Mouse (Mus musculus): ENCODE data around the gene Cysrt1. TPM values are rescaled to one million over a fixed set of nuclear protein-coding genes. Genes with fewer than 3 reads are reported as not detected.
"Not testable (repeated sequence)": the region's sequence is repeated elsewhere in the genome, so short reads cannot be mapped to it uniquely, and the experiment has no call there.

Gene Cysrt1
- polyA plus RNA-seq, 1 experiment from 2014 or later, result not detected

- 23% methylated on average over 12 of the region's 12 CpGs for WGBS
- peak overlapping the region; percentile 93 for H3K4me2 ChIP-seq
- no peak overlapping the region for H3K27ac ChIP-seq (ENCODE audit: poor library complexity, severe bottlenecking)
- peaks cover 43% of the 10 kb centered on the region for H3K4me1 ChIP-seq (replicated peaks)
- H3K27me3 ChIP-seq (replicated peaks), result peaks cover 18% of the 10 kb centered on the region
- peak overlapping the region; percentile 74 for H3K9ac ChIP-seq
- 0 out of 2 replicates have a peak, but pooled peaks cover 5% of the 10 kb centered on the region for H3K36me3 ChIP-seq
- ATAC-seq (ENCODE audit: insufficient number of reproducible peaks, low FRiP score), result no peak
- H3K9me3 ChIP-seq (replicated peaks), result no peaks in the 10 kb centered on the region
- peak overlapping the region; percentile 77 for H3K4me3 ChIP-seq
Measured at GRCm38 (mm10) chr2:25263623-25264285, 21.5 kb upstream of the Cysrt1 start.

DNA sequence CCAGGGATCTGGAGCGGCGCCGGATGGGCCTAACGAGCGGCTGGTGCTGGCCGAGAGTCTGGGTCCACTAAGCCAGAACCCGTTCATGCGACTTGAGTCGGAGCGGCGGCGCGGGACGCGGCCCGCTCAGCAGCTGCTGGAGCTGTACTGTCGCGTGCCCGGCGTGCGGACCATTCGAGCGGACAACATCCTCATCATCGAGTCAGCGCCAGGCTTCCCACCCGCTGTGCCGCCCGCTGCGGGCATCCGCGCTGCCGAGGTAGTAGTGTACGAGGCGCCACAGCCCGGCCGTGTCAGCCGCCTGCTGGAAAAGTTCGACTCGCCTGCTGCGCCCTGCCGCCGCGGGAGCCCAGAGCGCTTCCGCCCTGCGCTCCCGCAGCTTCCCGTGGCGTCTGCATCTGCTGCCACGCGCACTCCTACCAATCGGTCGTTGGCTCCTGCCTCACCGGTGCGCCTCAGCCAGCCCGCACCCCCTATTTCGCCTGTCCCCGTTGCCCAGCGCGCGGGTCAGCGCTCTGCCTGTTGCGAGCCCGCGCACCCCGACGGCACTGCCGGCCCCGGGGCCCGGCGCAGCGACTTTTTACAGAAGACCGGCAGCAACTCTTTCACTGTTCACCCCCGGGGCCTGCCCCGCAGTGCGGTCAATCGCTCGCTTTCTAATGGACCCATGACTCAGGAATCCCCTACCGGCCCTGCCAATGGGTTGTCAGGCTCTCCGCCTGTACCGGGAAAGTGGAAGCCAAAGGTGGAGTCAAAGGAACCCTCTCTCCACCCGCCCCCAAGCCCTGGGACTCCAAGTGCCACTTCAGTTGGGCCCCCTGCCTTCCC is 20.8 kb upstream of the Cysrt1 start:
- H3K4me3 ChIP-seq, result peak overlapping the region; percentile 77
- H3K4me2 ChIP-seq, result peak overlapping the region; percentile 93
- H3K4me1 ChIP-seq (replicated peaks), result peaks cover 43% of the 10 kb centered on the region
- WGBS, result under 1% methylated on average over 80 of the region's 82 CpGs
- H3K9ac ChIP-seq, result peak overlapping the region; percentile 74
- no peaks in the 10 kb centered on the region for H3K36me3 ChIP-seq
- H3K27ac ChIP-seq (ENCODE audit: poor library complexity, severe bottlenecking), result no peak overlapping the region
- H3K9me3 ChIP-seq (replicated peaks), result no peaks in the 10 kb centered on the region
- H3K27me3 ChIP-seq (replicated peaks), result peaks cover 18% of the 10 kb centered on the region
- ATAC-seq (ENCODE audit: insufficient number of reproducible peaks, low FRiP score), result peak; percentile 12

GRCm38 (mm10) chr2:25262291-25262767 is 20.1 kb upstream of the Cysrt1 start, which contains the start of gene Tprn:
Tprn (plus strand) TSS chr2:25262618.
- Histone ChIP-seq H3K27me3 (replicated peaks) (peaks cover 18% of the 10 kb centered on the region), H3K4me3 (peak within 1 kb of the TSS; percentile 77), H3K36me3 (no peaks in the 10 kb centered on the region), H3K4me1 (replicated peaks) (peaks cover 38% of the 10 kb centered on the region), H3K9ac (peak within 1 kb of the TSS; percentile 74), H3K9me3 (replicated peaks) (no peaks in the 10 kb centered on the region), H3K27ac (ENCODE audit: poor library complexity, severe bottlenecking) (no peak within 1 kb of the TSS), H3K4me2 (peak within 1 kb of the TSS; percentile 93)
- under 1% methylated on average over 39 of the region's 39 CpGs for WGBS
- peak; percentile 97 for ATAC-seq (ENCODE audit: insufficient number of reproducible peaks, low FRiP score)

GRCm38 (mm10) chr2:25261870-25262269 is 19.6 kb upstream of the Cysrt1 start:
- ATAC-seq (ENCODE audit: insufficient number of reproducible peaks, low FRiP score), result no peak; the same call in 1 of the 2 replicates
- Histone ChIP-seq H3K9me3 (replicated peaks) (no peaks in the 10 kb centered on the region), H3K4me2 (peak overlapping the region; percentile 93), H3K27me3 (replicated peaks) (peaks cover 18% of the 10 kb centered on the region), H3K36me3 (no peaks in the 10 kb centered on the region), H3K4me1 (replicated peaks) (peaks cover 34% of the 10 kb centered on the region), H3K27ac (ENCODE audit: poor library complexity, severe bottlenecking) (no peak overlapping the region), H3K4me3 (peak overlapping the region; percentile 77), H3K9ac (no peak overlapping the region; the same call in 1 of the 2 replicates)
- 45% methylated on average over 12 of the region's 12 CpGs for WGBS

DNA sequence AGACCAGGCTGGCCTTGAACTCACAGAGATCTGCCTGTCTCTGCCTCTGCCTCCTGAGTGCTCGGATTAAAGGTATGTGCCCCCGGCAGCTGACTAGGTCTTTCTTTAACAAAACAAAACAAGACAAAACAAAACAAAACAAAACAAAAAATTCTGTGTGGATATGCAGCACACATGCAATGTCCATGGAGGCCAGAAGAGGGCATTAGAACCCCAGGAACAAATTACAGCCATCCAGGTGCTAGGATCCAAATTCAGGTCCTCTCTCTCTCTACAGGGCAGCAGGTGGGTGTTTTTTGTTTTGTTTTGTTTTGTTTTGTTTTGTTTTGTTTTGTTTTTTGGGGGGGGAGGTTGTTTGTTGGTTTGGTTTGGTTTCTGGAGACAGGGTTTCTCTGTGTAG is 16.6 kb upstream of the Cysrt1 start:
- H3K4me3 ChIP-seq, result no peak overlapping the region
- peaks cover 25% of the 10 kb centered on the region for H3K4me1 ChIP-seq (replicated peaks)
- no peaks in the 10 kb centered on the region for H3K36me3 ChIP-seq
- no peak overlapping the region for H3K4me2 ChIP-seq
- ATAC-seq (ENCODE audit: insufficient number of reproducible peaks, low FRiP score), result no peak
- H3K9ac ChIP-seq, result no peak overlapping the region
- 48% methylated on average over 2 of the region's 2 CpGs for WGBS
- H3K27me3 ChIP-seq (replicated peaks), result peaks cover 6% of the 10 kb centered on the region
- no peaks in the 10 kb centered on the region for H3K9me3 ChIP-seq (replicated peaks)
- H3K27ac ChIP-seq (ENCODE audit: poor library complexity, severe bottlenecking), result no peak overlapping the region

DNA sequence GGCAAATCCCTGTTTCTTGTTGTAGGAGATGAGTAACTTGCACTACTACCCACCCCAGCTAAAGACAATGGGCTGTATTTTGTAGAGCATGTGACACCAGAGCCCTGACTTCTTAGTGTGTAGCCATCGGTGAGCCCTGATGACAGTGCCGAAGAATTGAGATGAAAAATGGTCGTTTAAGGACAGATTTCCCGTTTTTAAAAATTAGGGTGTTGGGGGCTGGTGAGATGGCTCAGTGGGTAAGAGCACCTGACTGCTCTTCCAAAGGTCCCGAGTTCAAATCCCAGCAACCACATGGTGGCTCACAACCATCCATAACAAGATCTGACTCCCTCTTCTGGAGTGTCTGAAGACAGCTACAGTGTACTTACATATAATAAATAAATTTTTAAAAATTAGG is 15.0 kb upstream of the Cysrt1 start:
- H3K4me3 ChIP-seq; H3K9ac ChIP-seq; H3K27ac ChIP-seq (ENCODE audit: poor library complexity, severe bottlenecking); H3K4me2 ChIP-seq; H3K27me3 ChIP-seq (replicated peaks); H3K36me3 ChIP-seq; ATAC-seq (ENCODE audit: insufficient number of reproducible peaks, low FRiP score); H3K9me3 ChIP-seq (replicated peaks): not testable (repeated sequence)
- peaks cover 17% of the 10 kb centered on the region for H3K4me1 ChIP-seq (replicated peaks)
- 80% methylated on average over 5 of the region's 5 CpGs for WGBS

DNA sequence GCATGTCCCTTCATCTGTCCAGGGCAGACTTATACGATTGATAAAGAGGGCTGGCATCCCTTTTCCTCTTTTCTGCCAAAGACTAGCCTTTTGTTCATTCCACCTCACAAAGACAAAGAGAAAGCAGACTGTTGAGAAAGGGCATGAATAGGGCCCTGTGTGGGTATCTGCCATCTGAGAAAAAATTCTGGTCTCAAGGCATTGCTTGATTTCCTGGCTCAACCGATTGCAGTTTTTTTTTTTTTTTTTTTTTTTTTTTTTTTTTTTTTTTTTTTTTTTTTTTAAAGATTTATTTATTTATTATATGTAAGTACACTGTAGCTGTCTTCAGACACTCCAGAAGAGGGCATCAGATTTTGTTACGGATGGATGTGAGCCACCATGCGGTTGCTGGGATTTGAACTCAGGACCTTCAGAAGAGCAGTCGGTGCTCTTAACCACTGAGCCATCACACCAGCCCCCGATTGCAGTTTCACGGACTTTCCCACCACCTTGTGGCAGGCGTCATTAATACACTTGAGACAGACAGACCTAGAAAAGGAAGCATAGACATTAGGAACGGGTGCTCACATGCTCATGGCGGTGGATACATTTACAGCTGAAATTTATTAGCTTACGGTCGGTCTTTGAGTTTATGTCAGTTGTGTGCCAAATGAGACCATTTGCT is 14.3 kb upstream of the Cysrt1 start:
- not testable (repeated sequence) for ATAC-seq (ENCODE audit: insufficient number of reproducible peaks, low FRiP score); H3K27me3 ChIP-seq (replicated peaks); H3K9me3 ChIP-seq (replicated peaks); H3K27ac ChIP-seq (ENCODE audit: poor library complexity, severe bottlenecking)
- peaks cover 17% of the 10 kb centered on the region for H3K4me1 ChIP-seq (replicated peaks)
- H3K4me3 ChIP-seq, result peak overlapping the region; percentile 71
- WGBS, result 57% methylated on average over 12 of the region's 12 CpGs
- peak overlapping the region; percentile 99 for H3K4me2 ChIP-seq
- H3K9ac ChIP-seq, result peak overlapping the region; percentile 91
- peaks cover 12% of the 10 kb centered on the region for H3K36me3 ChIP-seq

DNA sequence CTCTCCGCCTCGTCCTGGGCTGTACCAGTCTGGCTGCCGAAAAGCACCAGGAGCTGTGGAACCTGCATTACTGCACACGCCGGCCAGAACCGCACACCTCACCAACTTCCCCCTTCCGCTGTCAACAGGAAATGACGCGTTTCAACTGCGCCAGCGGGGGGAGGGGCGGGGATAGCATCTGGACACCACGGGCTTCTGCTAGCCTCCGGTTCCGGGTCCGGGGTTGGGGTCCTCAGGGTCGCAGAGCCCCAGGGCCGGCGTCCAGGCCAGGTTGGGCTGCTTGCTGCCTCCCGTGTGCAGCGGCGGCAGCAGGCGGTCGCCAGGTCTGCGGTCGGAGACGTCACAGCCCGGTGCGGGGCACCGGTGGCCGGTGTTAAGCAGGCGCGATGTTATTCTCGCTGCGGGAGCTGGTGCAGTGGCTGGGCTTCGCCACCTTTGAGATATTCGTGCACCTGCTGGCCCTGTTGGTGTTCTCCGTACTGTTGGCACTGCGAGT is 13.1 kb upstream of the Cysrt1 start, which contains the start of gene Tmem203:
TSS of gene Tmem203 (plus strand) at position 156 of the 496 bp plus-strand sequence.
- H3K27ac ChIP-seq (ENCODE audit: poor library complexity, severe bottlenecking), result peak within 1 kb of the TSS; percentile 55
- H3K36me3 ChIP-seq, result peaks cover 25% of the 10 kb centered on the region
- WGBS, result under 1% methylated on average over 39 of the region's 39 CpGs
- H3K9me3 ChIP-seq (replicated peaks), result no peaks in the 10 kb centered on the region
- ATAC-seq (ENCODE audit: insufficient number of reproducible peaks, low FRiP score), result peak; percentile 89
- peak within 1 kb of the TSS; percentile 91 for H3K9ac ChIP-seq
- peak within 1 kb of the TSS; percentile 99 for H3K4me2 ChIP-seq
- H3K4me1 ChIP-seq (replicated peaks), result peaks cover 17% of the 10 kb centered on the region
- peak within 1 kb of the TSS; percentile 71 for H3K4me3 ChIP-seq
- H3K27me3 ChIP-seq (replicated peaks), result no peaks in the 10 kb centered on the region

- no peak overlapping the region for H3K4me2 ChIP-seq
- no peak for ATAC-seq (ENCODE audit: insufficient number of reproducible peaks, low FRiP score)
- 78% methylated on average over 1 of the region's 1 CpGs for WGBS
Measured at GRCm38 (mm10) chr2:25252331-25252730, 10.1 kb upstream of the Cysrt1 start.

DNA sequence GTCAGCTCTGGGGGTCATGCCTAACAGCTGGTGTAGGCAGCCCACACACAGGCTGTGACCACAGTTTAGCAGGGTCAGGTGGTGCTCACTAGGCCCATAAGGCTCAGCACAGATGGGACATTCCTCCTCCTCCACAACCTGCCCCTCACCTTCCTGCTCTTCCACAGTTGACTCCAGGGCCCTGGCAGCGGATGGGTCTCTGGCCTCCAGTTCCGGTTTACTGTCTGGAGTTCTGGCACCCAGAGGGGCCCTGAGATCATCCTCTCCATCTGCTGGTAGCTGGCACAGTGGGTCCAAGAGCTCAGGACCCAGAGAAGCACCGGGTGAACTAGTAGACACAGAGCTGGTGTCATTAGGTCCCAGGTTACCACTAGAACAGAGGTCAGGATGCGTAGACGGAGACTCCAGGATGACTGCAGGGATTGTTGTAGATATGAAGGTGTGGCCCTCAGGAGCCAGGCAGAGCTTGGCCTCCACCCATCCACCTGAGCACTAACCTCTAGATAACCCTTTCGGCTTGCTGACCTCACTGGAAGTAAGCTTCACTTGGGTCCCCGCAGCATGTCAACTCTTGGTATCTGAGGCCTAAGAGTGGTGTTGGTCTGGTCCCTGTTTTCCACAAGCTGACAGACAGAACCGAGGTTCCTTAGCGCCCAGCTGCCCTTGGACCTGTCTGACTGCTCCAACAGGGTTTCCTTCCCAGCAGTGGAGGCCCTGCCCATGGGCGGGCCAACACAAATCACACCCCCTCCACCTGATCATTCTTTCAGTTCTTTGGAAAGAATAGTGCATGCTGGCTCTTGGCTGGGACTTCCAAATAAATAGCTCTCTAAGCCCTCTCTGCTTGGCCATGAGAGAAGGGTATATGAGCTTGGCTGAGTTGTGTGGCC is 4.2 kb upstream of the Cysrt1 start, which contains the start of gene AL732309.1:
TSS of gene AL732309.1 (minus strand) at position 681 of the 890 bp plus-strand sequence.
- Histone ChIP-seq H3K4me3 (no peak within 1 kb of the TSS), H3K4me2 (no peak within 1 kb of the TSS), H3K9ac (no peak within 1 kb of the TSS), H3K27ac (ENCODE audit: poor library complexity, severe bottlenecking) (no peak within 1 kb of the TSS), H3K27me3 (replicated peaks) (peaks cover 25% of the 10 kb centered on the region), H3K4me1 (replicated peaks) (peaks cover 14% of the 10 kb centered on the region), H3K36me3 (peaks cover 54% of the 10 kb centered on the region), H3K9me3 (replicated peaks) (no peaks in the 10 kb centered on the region)
- WGBS, result 88% methylated on average over 10 of the region's 10 CpGs
- no peak for ATAC-seq (ENCODE audit: insufficient number of reproducible peaks, low FRiP score)

More at GRCm38 (mm10) chr2:25252331-25252730, 10.1 kb upstream of the Cysrt1 start:
- H3K4me1 ChIP-seq (replicated peaks), result peaks cover 17% of the 10 kb centered on the region
- no peaks in the 10 kb centered on the region for H3K27me3 ChIP-seq (replicated peaks)
- peaks cover 54% of the 10 kb centered on the region for H3K36me3 ChIP-seq
- no peaks in the 10 kb centered on the region for H3K9me3 ChIP-seq (replicated peaks)
- H3K27ac ChIP-seq (ENCODE audit: poor library complexity, severe bottlenecking), result no peak overlapping the region
- H3K4me3 ChIP-seq, result no peak overlapping the region
- H3K9ac ChIP-seq, result no peak overlapping the region
